Mouse (Mus musculus): ENCODE measurements around the gene Tmed4. TPM values are rescaled to one million over a fixed set of nuclear protein-coding genes. Genes with fewer than 3 reads are reported as not detected.

The Tmed4 gene
- polyA plus RNA-seq, 1 experiment, result 45.7 TPM

GRCm38 (mm10) chr11:6308181-6308580 lies 33.5 kb upstream of the Tmed4 start:
- Histone ChIP-seq H3K27ac (ENCODE audit: insufficient read depth, low read length) (no peak overlapping the region), H3K4me3 (ENCODE audit: extremely low read depth, insufficient read depth, insufficient read length) (no peak overlapping the region), H3K27me3 (ENCODE audit: control insufficient read depth, insufficient read depth, low read length) (no peaks in the 10 kb centered on the region), H3K36me3 (ENCODE audit: control insufficient read depth, insufficient read depth, low read length) (peaks cover 6% of the 10 kb centered on the region), H3K4me1 (ENCODE audit: control insufficient read depth, insufficient read depth, insufficient read length) (no peaks in the 10 kb centered on the region)
- DNase-seq (ENCODE audit: low read depth in 1 of 2, low spot score in 2 of 2), result no peak
- 87% methylated on average over 4 of the region's 4 CpGs for WGBS
- TF ChIP-seq CTCF (IDR thresholded peaks at IDR 0.05; ENCODE audit: extremely low read depth, insufficient read depth, insufficient read length, insufficient replicate concordance), result no peak
- no peak for TF ChIP-seq POLR2A (IDR thresholded peaks at IDR 0.05; ENCODE audit: low read depth, low read length)

DNA sequence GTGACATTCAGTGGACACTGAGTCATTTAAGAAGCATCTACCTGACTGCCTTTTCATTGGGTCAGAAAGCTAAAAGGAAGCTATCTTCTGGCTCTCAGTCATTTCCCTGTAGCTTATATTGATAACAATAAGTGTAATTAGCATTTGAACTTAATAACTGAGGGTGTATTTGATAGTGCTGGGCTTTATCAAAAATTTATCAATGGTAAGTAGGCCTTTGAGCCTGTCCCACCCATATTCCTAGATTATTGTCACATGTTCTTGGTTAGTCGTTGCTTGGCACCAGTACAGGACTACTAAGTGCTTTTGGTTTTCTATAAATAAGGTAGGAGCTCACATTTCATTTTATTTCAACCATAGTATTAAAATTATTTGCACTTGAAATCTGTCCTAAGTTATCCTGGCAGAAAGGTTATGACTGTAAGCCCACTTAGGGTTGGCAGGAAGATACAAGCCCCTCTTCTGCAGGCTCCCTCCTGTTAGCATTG lies 31.3 kb upstream of the Tmed4 start:
- 76% methylated on average over 1 of the region's 1 CpGs for WGBS
- peaks cover 5% of the 10 kb centered on the region for H3K36me3 ChIP-seq (ENCODE audit: control insufficient read depth, insufficient read depth, low read length)
- no peak overlapping the region for H3K27ac ChIP-seq (ENCODE audit: insufficient read depth, low read length)

DNA sequence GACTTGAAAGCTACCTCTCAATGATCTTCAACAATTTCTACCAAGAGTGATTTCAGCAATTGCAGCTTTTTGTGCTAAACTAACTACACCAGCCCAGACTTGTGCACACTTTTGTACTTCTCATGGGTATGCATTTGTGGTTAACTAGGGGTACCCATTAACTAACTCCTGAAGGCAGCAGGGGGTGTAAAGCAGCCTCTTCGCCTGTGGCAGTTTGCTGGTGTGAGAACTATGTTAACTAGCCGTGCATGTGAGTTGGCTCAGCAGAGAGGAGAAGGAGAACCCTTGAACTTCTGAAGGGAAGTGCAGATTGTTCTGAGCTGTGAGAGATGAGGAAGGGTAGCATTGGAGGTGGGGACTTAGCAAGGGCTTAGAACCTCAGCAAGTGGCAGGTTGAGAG lies 28.1 kb upstream of the Tmed4 start:
- Histone ChIP-seq H3K4me1 (ENCODE audit: control insufficient read depth, insufficient read depth, insufficient read length) (no peaks in the 10 kb centered on the region), H3K36me3 (ENCODE audit: control insufficient read depth, insufficient read depth, low read length) (peaks cover 19% of the 10 kb centered on the region), H3K27me3 (ENCODE audit: control insufficient read depth, insufficient read depth, low read length) (no peaks in the 10 kb centered on the region), H3K27ac (ENCODE audit: insufficient read depth, low read length) (no peak overlapping the region), H3K4me3 (ENCODE audit: extremely low read depth, insufficient read depth, insufficient read length) (no peak overlapping the region)
- WGBS, result 90% methylated on average over 2 of the region's 2 CpGs
- no peak for TF ChIP-seq CTCF (IDR thresholded peaks at IDR 0.05; ENCODE audit: extremely low read depth, insufficient read depth, insufficient read length, insufficient replicate concordance)
- no peak for TF ChIP-seq POLR2A (IDR thresholded peaks at IDR 0.05; ENCODE audit: low read depth, low read length)
- DNase-seq (ENCODE audit: low read depth in 1 of 2, low spot score in 2 of 2), result no peak

More for the DNA sequence above, 31.3 kb upstream of the Tmed4 start:
- TF ChIP-seq CTCF (IDR thresholded peaks at IDR 0.05; ENCODE audit: extremely low read depth, insufficient read depth, insufficient read length, insufficient replicate concordance) (no peak), POLR2A (IDR thresholded peaks at IDR 0.05; ENCODE audit: low read depth, low read length) (no peak)
- no peak overlapping the region for H3K4me3 ChIP-seq (ENCODE audit: extremely low read depth, insufficient read depth, insufficient read length)
- H3K4me1 ChIP-seq (ENCODE audit: control insufficient read depth, insufficient read depth, insufficient read length), result no peaks in the 10 kb centered on the region
- H3K27me3 ChIP-seq (ENCODE audit: control insufficient read depth, insufficient read depth, low read length), result no peaks in the 10 kb centered on the region
- DNase-seq (ENCODE audit: low read depth in 1 of 2, low spot score in 2 of 2), result no peak

GRCm38 (mm10) chr11:6299435-6299834 lies 24.8 kb upstream of the Tmed4 start:
- DNase-seq (ENCODE audit: low read depth in 1 of 2, low spot score in 2 of 2), result no peak
- WGBS, result 64% methylated on average over 2 of the region's 2 CpGs
- TF ChIP-seq POLR2A (IDR thresholded peaks at IDR 0.05; ENCODE audit: low read depth, low read length), result no peak
- TF ChIP-seq CTCF (IDR thresholded peaks at IDR 0.05; ENCODE audit: extremely low read depth, insufficient read depth, insufficient read length, insufficient replicate concordance), result no peak
- Histone ChIP-seq H3K4me3 (ENCODE audit: extremely low read depth, insufficient read depth, insufficient read length) (no peak overlapping the region), H3K4me1 (ENCODE audit: control insufficient read depth, insufficient read depth, insufficient read length) (no peaks in the 10 kb centered on the region), H3K27ac (ENCODE audit: insufficient read depth, low read length) (no peak overlapping the region), H3K36me3 (ENCODE audit: control insufficient read depth, insufficient read depth, low read length) (peaks cover 24% of the 10 kb centered on the region), H3K27me3 (ENCODE audit: control insufficient read depth, insufficient read depth, low read length) (no peaks in the 10 kb centered on the region)

- no peak overlapping the region for H3K27ac ChIP-seq (ENCODE audit: insufficient read depth, low read length)
- H3K27me3 ChIP-seq (ENCODE audit: control insufficient read depth, insufficient read depth, low read length), result no peaks in the 10 kb centered on the region
Observed at GRCm38 (mm10) chr11:6296077-6296476, 21.4 kb upstream of the Tmed4 start.

GRCm38 (mm10) chr11:6294632-6295031 lies 20.0 kb upstream of the Tmed4 start:
- peaks cover 2% of the 10 kb centered on the region for H3K4me1 ChIP-seq (ENCODE audit: control insufficient read depth, insufficient read depth, insufficient read length)
- 92% methylated on average over 4 of the region's 4 CpGs for WGBS
- no peak overlapping the region for H3K4me3 ChIP-seq (ENCODE audit: extremely low read depth, insufficient read depth, insufficient read length)
- DNase-seq (ENCODE audit: low read depth in 1 of 2, low spot score in 2 of 2), result no peak
- TF ChIP-seq CTCF (IDR thresholded peaks at IDR 0.05; ENCODE audit: extremely low read depth, insufficient read depth, insufficient read length, insufficient replicate concordance), result no peak
- no peak for TF ChIP-seq POLR2A (IDR thresholded peaks at IDR 0.05; ENCODE audit: low read depth, low read length)
- H3K36me3 ChIP-seq (ENCODE audit: control insufficient read depth, insufficient read depth, low read length), result peaks cover 20% of the 10 kb centered on the region
- H3K27me3 ChIP-seq (ENCODE audit: control insufficient read depth, insufficient read depth, low read length), result no peaks in the 10 kb centered on the region
- H3K27ac ChIP-seq (ENCODE audit: insufficient read depth, low read length), result no peak overlapping the region

More at GRCm38 (mm10) chr11:6296077-6296476, 21.4 kb upstream of the Tmed4 start:
- Histone ChIP-seq H3K36me3 (ENCODE audit: control insufficient read depth, insufficient read depth, low read length) (peaks cover 24% of the 10 kb centered on the region), H3K4me1 (ENCODE audit: control insufficient read depth, insufficient read depth, insufficient read length) (peaks cover 2% of the 10 kb centered on the region), H3K4me3 (ENCODE audit: extremely low read depth, insufficient read depth, insufficient read length) (no peak overlapping the region)
- DNase-seq (ENCODE audit: low read depth in 1 of 2, low spot score in 2 of 2), result no peak
- TF ChIP-seq CTCF (IDR thresholded peaks at IDR 0.05; ENCODE audit: extremely low read depth, insufficient read depth, insufficient read length, insufficient replicate concordance) (no peak), POLR2A (IDR thresholded peaks at IDR 0.05; ENCODE audit: low read depth, low read length) (no peak)

DNA sequence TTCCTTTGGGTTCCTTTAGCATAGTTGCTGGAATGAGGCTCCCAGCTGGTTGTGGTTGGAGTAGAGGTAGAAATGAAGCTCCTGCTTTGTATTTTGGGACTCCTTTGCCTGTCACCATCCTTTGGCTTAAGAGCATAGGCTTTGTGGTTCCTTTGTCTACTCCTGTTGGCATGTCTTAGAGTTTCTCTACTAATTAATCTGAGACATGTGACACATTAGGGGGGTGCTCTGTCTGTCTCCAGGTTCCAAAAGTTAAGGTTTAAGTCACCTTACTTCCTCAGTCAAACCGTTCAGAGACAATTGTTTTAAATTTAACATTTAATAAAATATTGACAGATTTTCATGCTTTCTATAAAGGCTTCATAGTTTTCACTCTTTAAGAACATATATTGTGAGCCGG lies 18.9 kb upstream of the Tmed4 start:
- 93% methylated on average over 2 of the region's 2 CpGs for WGBS
- Histone ChIP-seq H3K27ac (ENCODE audit: insufficient read depth, low read length) (no peak overlapping the region), H3K4me3 (ENCODE audit: extremely low read depth, insufficient read depth, insufficient read length) (no peak overlapping the region), H3K4me1 (ENCODE audit: control insufficient read depth, insufficient read depth, insufficient read length) (peaks cover 2% of the 10 kb centered on the region), H3K36me3 (ENCODE audit: control insufficient read depth, insufficient read depth, low read length) (peaks cover 13% of the 10 kb centered on the region), H3K27me3 (ENCODE audit: control insufficient read depth, insufficient read depth, low read length) (no peaks in the 10 kb centered on the region)
- TF ChIP-seq CTCF (IDR thresholded peaks at IDR 0.05; ENCODE audit: extremely low read depth, insufficient read depth, insufficient read length, insufficient replicate concordance) (no peak), POLR2A (IDR thresholded peaks at IDR 0.05; ENCODE audit: low read depth, low read length) (no peak)
- no peak for DNase-seq (ENCODE audit: low read depth in 1 of 2, low spot score in 2 of 2)
